Mouse (Mus musculus): ENCODE data around the gene Rsph14. TPM values are rescaled to one million over a fixed set of nuclear protein-coding genes. Genes with fewer than 3 reads are reported as not detected.

Rsph14 gene
- polyA plus RNA-seq, 1 experiment, result not detected

DNA sequence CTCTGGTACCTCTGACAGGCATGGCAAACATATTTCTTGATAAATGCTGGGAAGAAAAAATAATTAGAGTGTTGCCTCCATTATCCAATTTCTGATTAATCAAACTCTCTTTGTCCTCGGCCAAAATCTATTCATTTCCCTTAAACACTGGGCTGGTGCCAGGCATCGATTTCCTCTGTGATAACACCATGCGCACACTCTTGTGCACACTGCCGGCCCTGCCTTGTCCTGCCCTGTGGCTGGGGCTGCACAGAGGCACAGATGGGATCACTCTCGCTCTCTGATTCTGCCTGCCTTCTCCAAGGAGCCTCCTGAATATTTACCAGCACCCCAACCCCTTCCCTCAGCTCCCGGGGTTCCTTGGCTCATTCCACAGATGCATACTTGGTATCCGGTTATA is 56.8 kb downstream of the Rsph14 start:
- Histone ChIP-seq H3K36me3 (ENCODE audit: control insufficient read depth, insufficient read depth) (no peaks in the 10 kb centered on the region), H3K27me3 (ENCODE audit: control insufficient read depth, insufficient read depth, insufficient read length) (peaks cover 10% of the 10 kb centered on the region), H3K79me3 (ENCODE audit: low read depth) (no peaks in the 10 kb centered on the region), H3K79me2 (ENCODE audit: control insufficient read depth, insufficient read depth) (no peaks in the 10 kb centered on the region), H3ac (ENCODE audit: control insufficient read depth, insufficient read length, low read depth) (no peak overlapping the region), H3K4me3 (ENCODE audit: insufficient read depth, poor library complexity, severe bottlenecking) (no peak overlapping the region)
- no peak for TF ChIP-seq USF1 (IDR thresholded peaks at IDR 0.05; ENCODE audit: low read depth)
- no peak for TF ChIP-seq CTCF (IDR thresholded peaks at IDR 0.05; ENCODE audit: control insufficient read depth, insufficient read depth, insufficient read length)
- TF ChIP-seq MAX (IDR thresholded peaks at IDR 0.05), result no peak
- no peak for TF ChIP-seq MYOD1 (IDR thresholded peaks at IDR 0.05; ENCODE audit: control insufficient read depth, insufficient read length, low read depth)
- no peak for TF ChIP-seq MYOG (IDR thresholded peaks at IDR 0.05; ENCODE audit: control insufficient read depth, extremely low read depth, insufficient read length)
- no peak for TF ChIP-seq CEBPB (IDR thresholded peaks at IDR 0.05; ENCODE audit: low read depth)
- TF ChIP-seq FOSL1 (IDR thresholded peaks at IDR 0.05; ENCODE audit: insufficient read depth, low read length, poor library complexity, severe bottlenecking), result no peak

DNA sequence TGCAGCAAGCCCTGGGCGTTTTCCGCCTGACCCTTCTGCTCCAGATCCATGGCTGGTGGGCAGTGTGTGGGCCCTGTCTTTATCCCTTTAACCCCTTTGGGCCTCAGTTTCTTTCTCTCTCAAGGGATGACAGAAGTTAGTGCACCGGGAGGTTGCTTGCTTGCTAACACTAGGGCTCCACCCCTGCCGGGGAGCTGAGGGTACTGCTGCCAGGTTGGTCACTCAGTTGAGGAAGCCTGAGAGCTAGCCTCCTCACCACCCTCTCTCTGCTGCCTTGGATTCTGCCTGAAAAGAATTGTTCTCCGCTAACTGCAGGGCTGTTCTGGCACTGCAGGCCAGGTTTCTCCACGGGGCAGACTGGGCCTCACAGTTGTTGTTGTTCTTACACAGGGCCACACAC is 59.4 kb downstream of the Rsph14 start:
- Histone ChIP-seq H3K4me3 (ENCODE audit: insufficient read depth, poor library complexity, severe bottlenecking) (no peak overlapping the region), H3K79me3 (ENCODE audit: low read depth) (no peaks in the 10 kb centered on the region), H3K79me2 (ENCODE audit: control insufficient read depth, insufficient read depth) (no peaks in the 10 kb centered on the region), H3K36me3 (ENCODE audit: control insufficient read depth, insufficient read depth) (no peaks in the 10 kb centered on the region), H3K27me3 (ENCODE audit: control insufficient read depth, insufficient read depth, insufficient read length) (peaks cover 7% of the 10 kb centered on the region), H3ac (ENCODE audit: control insufficient read depth, insufficient read length, low read depth) (no peak overlapping the region)
- TF ChIP-seq FOSL1 (IDR thresholded peaks at IDR 0.05; ENCODE audit: insufficient read depth, low read length, poor library complexity, severe bottlenecking) (no peak), USF1 (IDR thresholded peaks at IDR 0.05; ENCODE audit: low read depth) (no peak), CEBPB (IDR thresholded peaks at IDR 0.05; ENCODE audit: low read depth) (no peak), MYOG (IDR thresholded peaks at IDR 0.05; ENCODE audit: control insufficient read depth, extremely low read depth, insufficient read length) (no peak)

DNA sequence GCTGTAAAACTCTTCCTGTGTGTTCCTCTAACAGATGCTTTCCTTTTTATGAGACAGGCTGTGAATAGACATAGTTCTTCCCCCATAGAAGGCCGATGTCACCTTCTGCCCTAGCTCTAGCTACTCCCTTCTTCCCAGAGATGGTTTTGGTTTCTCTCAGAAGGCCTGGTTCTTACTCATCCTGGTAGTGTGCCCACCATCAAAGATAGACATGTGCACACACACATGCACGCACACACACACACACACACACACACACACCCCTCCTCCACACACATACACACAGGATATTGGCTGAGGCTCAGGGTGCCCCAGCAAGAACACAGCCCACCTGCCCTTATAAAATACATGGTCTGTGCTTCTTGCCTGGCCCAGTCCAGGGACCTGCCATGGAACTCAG is 63.1 kb downstream of the Rsph14 start:
- TF ChIP-seq CTCF (IDR thresholded peaks at IDR 0.05; ENCODE audit: control insufficient read depth, insufficient read depth, insufficient read length) (no peak), FOSL1 (IDR thresholded peaks at IDR 0.05; ENCODE audit: insufficient read depth, low read length, poor library complexity, severe bottlenecking) (no peak), MYOD1 (IDR thresholded peaks at IDR 0.05; ENCODE audit: control insufficient read depth, insufficient read length, low read depth) (no peak), MYOG (IDR thresholded peaks at IDR 0.05; ENCODE audit: control insufficient read depth, extremely low read depth, insufficient read length) (no peak), CEBPB (IDR thresholded peaks at IDR 0.05; ENCODE audit: low read depth) (no peak), MAX (IDR thresholded peaks at IDR 0.05) (no peak), USF1 (IDR thresholded peaks at IDR 0.05; ENCODE audit: low read depth) (no peak)
- no peaks in the 10 kb centered on the region for H3K79me3 ChIP-seq (ENCODE audit: low read depth)
- peaks cover 10% of the 10 kb centered on the region for H3K27me3 ChIP-seq (ENCODE audit: control insufficient read depth, insufficient read depth, insufficient read length)
- H3ac ChIP-seq (ENCODE audit: control insufficient read depth, insufficient read length, low read depth), result no peak overlapping the region
- no peaks in the 10 kb centered on the region for H3K36me3 ChIP-seq (ENCODE audit: control insufficient read depth, insufficient read depth)
- H3K79me2 ChIP-seq (ENCODE audit: control insufficient read depth, insufficient read depth), result no peaks in the 10 kb centered on the region
- no peak overlapping the region for H3K4me3 ChIP-seq (ENCODE audit: insufficient read depth, poor library complexity, severe bottlenecking)

DNA sequence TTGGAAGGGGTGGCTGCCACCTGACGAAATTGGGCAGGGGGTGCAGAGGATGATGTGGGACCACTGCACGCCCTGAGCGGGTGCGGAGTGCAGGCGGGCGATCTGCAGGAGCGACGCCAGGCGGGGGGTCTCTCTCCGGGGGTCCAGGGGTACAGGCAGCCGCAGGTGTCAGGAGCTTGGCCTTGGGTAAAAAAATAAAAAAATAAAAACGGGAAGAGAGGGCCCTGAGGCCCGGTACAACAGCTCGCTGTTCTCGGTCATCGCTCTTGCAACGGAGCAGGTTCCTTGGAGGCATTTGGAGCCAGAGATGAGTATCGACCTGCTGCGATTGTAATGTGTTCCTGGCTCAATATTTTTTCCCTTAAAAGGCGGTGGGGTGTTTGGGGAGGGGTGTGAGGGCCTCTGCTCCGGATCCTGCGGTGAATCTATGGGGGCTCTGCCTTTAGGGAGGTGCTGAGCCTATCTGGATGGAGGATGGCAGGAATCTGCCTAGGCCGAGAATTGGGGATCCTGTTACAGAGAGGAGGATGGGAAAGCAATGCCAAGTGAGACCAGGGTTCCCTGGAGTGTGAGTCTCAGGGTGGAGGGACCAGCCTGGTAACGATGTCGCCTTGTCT is 64.6 kb downstream of the Rsph14 start:
- Histone ChIP-seq H3K36me3 (ENCODE audit: control insufficient read depth, insufficient read depth) (no peaks in the 10 kb centered on the region), H3K4me3 (ENCODE audit: insufficient read depth, poor library complexity, severe bottlenecking) (no peak overlapping the region), H3K27me3 (ENCODE audit: control insufficient read depth, insufficient read depth, insufficient read length) (peaks cover 10% of the 10 kb centered on the region), H3K79me2 (ENCODE audit: control insufficient read depth, insufficient read depth) (no peaks in the 10 kb centered on the region), H3K79me3 (ENCODE audit: low read depth) (no peaks in the 10 kb centered on the region), H3ac (ENCODE audit: control insufficient read depth, insufficient read length, low read depth) (no peak overlapping the region)
- TF ChIP-seq CEBPB (IDR thresholded peaks at IDR 0.05; ENCODE audit: low read depth) (no peak), MAX (IDR thresholded peaks at IDR 0.05) (no peak), FOSL1 (IDR thresholded peaks at IDR 0.05; ENCODE audit: insufficient read depth, low read length, poor library complexity, severe bottlenecking) (no peak), MYOG (IDR thresholded peaks at IDR 0.05; ENCODE audit: control insufficient read depth, extremely low read depth, insufficient read length) (no peak), MYOD1 (IDR thresholded peaks at IDR 0.05; ENCODE audit: control insufficient read depth, insufficient read length, low read depth) (no peak), CTCF (IDR thresholded peaks at IDR 0.05; ENCODE audit: control insufficient read depth, insufficient read depth, insufficient read length) (no peak), USF1 (IDR thresholded peaks at IDR 0.05; ENCODE audit: low read depth) (no peak)

DNA sequence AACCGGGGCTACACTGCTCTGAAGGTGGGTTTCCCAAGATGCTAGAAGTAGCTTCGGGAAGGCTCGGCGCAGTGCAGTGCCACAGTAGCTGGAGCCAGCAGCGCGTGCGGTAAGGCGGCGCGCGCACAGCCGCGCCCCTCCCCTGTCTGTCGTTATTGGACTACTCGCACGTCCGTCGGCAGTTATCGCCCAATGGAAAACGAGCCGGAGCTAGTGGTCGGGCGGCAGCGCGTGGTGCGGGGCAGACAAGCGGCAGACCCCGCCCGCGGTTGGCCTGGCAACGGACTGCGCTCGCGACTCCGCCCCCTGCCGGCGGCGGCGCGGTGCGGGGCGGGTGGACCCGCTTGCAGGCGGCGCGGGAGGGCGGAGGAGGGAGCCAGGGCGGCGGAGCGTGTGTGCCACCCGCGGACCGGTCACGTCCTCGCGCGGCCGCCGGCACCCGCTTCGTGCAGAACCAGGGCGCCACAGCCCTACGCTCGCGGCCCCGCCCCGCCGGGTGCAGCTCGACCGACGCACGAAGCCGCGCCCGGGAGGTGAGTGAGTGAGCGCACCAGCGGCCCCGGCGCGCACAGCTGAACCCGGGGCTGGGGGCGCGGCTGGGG is 65.4 kb downstream of the Rsph14 start, which contains the start of gene Gnaz:
Gene Gnaz, plus strand, starts transcription at position 328 of the 602 bp plus-strand sequence.
- H3K36me3 ChIP-seq (ENCODE audit: control insufficient read depth, insufficient read depth), result no peaks in the 10 kb centered on the region
- no peaks in the 10 kb centered on the region for H3K79me3 ChIP-seq (ENCODE audit: low read depth)
- peaks cover 10% of the 10 kb centered on the region for H3K27me3 ChIP-seq (ENCODE audit: control insufficient read depth, insufficient read depth, insufficient read length)
- TF ChIP-seq MYOG (IDR thresholded peaks at IDR 0.05; ENCODE audit: control insufficient read depth, extremely low read depth, insufficient read length) (no peak), MYOD1 (IDR thresholded peaks at IDR 0.05; ENCODE audit: control insufficient read depth, insufficient read length, low read depth) (no peak), MAX (IDR thresholded peaks at IDR 0.05) (peak; percentile 97), CTCF (IDR thresholded peaks at IDR 0.05; ENCODE audit: control insufficient read depth, insufficient read depth, insufficient read length) (peak; percentile 64)
- peak within 1 kb of the TSS; percentile 23 for H3K4me3 ChIP-seq (ENCODE audit: insufficient read depth, poor library complexity, severe bottlenecking)
- peak within 1 kb of the TSS; percentile 75 for H3ac ChIP-seq (ENCODE audit: control insufficient read depth, insufficient read length, low read depth)
- H3K79me2 ChIP-seq (ENCODE audit: control insufficient read depth, insufficient read depth), result no peaks in the 10 kb centered on the region

Data from C2C12 (cell line).